Mouse (Mus musculus) adrenal gland, postnatal 25 days (tissue): ENCODE data around the gene Pla1a. TPM values are rescaled to one million over a fixed set of nuclear protein-coding genes. Genes with fewer than 3 reads are reported as not detected.

Experiments
- DNase-seq: peaks from one replicate; pipeline ENCODE4 v3.0.0; 2021; ENCODE audit warnings: mixed read lengths
- total RNA-seq: library from RNA; stranded (reverse); gene quantifications from 2 replicates; pipeline ENCODE4 v1.2.3, GENCODE M21; 2021

Gene Pla1a
- total RNA-seq, 1 experiment from 2014 or later: 37.4 TPM

GRCm38 (mm10) chr16:38365390-38365789, 67.6 kb downstream of the Pla1a start:
- no peak for DNase-seq

- no peak for DNase-seq
These were observed 69.3 kb downstream of the Pla1a start for GRCm38 (mm10) chr16:38363657-38364056.

- DNase-seq: no peak
These were observed 69.7 kb downstream of the Pla1a start for GRCm38 (mm10) chr16:38363256-38363595.

- DNase-seq: no peak
These were observed 70.3 kb downstream of the Pla1a start for GRCm38 (mm10) chr16:38362493-38363255.

- DNase-seq: no peak
These were observed 71.0 kb downstream of the Pla1a start, which contains the start of gene Popdc2 for GRCm38 (mm10) chr16:38361933-38362332. Gene Popdc2 (plus strand): TSS chr16:38362209.

- DNase-seq: no peak
These were observed 72.6 kb downstream of the Pla1a start for GRCm38 (mm10) chr16:38360317-38360716.

GRCm38 (mm10) chr16:38359857-38360256, 73.1 kb downstream of the Pla1a start:
- DNase-seq: no peak

GRCm38 (mm10) chr16:38359241-38359640, 73.7 kb downstream of the Pla1a start:
- DNase-seq: no peak

GRCm38 (mm10) chr16:38358256-38358812, 74.6 kb downstream of the Pla1a start:
- DNase-seq: no peak

- no peak for DNase-seq
These were observed 78.6 kb downstream of the Pla1a start for GRCm38 (mm10) chr16:38354185-38354913.

GRCm38 (mm10) chr16:38353642-38354041, 79.3 kb downstream of the Pla1a start:
- no peak for DNase-seq

- DNase-seq: no peak
These were observed 80.1 kb downstream of the Pla1a start for GRCm38 (mm10) chr16:38352851-38353250.

GRCm38 (mm10) chr16:38352031-38352430, 80.9 kb downstream of the Pla1a start:
- DNase-seq: peak; percentile 45

- DNase-seq: no peak
These were observed 82.0 kb downstream of the Pla1a start for GRCm38 (mm10) chr16:38350939-38351338.

- DNase-seq: no peak
These were observed 82.5 kb downstream of the Pla1a start for GRCm38 (mm10) chr16:38350361-38350855.

- DNase-seq: no peak
These were observed 83.1 kb downstream of the Pla1a start for GRCm38 (mm10) chr16:38349881-38350280.

- DNase-seq: no peak
These were observed 84.7 kb downstream of the Pla1a start for GRCm38 (mm10) chr16:38348217-38348761.

- no peak for DNase-seq
These were observed 85.4 kb downstream of the Pla1a start for GRCm38 (mm10) chr16:38347588-38347987.

GRCm38 (mm10) chr16:38346529-38347325, 86.2 kb downstream of the Pla1a start, which contains the start of the genes Cox17 and Gm21987:
Gene Cox17 (plus strand): TSS chr16:38346991.
Gene Gm21987 (plus strand): TSS chr16:38347040.
- DNase-seq: peak; percentile 89
